Mouse (Mus musculus) MEL (cell line): Measurements from ENCODE around the gene Myo10. TPM values are rescaled to one million over a fixed set of nuclear protein-coding genes. Genes with fewer than 3 reads are reported as not detected.

Experiments used
- DNase-seq: peaks from one replicate; pipeline ENCODE4 v3.0.0; 2011; ENCODE audit warnings: low read depth, low spot score
- H3K27ac ChIP-seq: 2 replicates; pipeline ENCODE4 v1.5.1; 2012; ENCODE audit warnings: low read depth, mild to moderate bottlenecking, control low read depth, low read length, moderate library complexity; ENCODE audit not compliant: control insufficient read depth
- H3K27me3 ChIP-seq, 2 experiments: fragments of 150-350 bp in 1 of 2; sonication (generic) in 1 of 2; 2 replicates each; pipeline ENCODE4 v1.6.1; 2012; ENCODE audit warnings: low read length in 2 of 2, mild to moderate bottlenecking in 2 of 2, improper control_type of control experiment in 1 of 2, moderate library complexity in 1 of 2; ENCODE audit not compliant: insufficient read depth in 2 of 2, control insufficient read depth in 1 of 2
- H3K36me3 ChIP-seq, 2 experiments: 2 replicates each; pipeline ENCODE4 v1.6.1; 2012 to 2014; ENCODE audit warnings: low read length in 2 of 2, improper control_type of control experiment in 1 of 2, inconsistent platforms in 1 of 2, mild to moderate bottlenecking in 1 of 2; ENCODE audit not compliant: insufficient read depth in 2 of 2, control insufficient read depth in 1 of 2
- H3K4me1 ChIP-seq, 2 experiments: fragments of 150-350 bp in 1 of 2; sonication (generic) in 1 of 2; 2 replicates each; pipeline ENCODE4 v1.6.1; 2012; ENCODE audit warnings: low read length in 2 of 2, improper control_type of control experiment in 1 of 2, mild to moderate bottlenecking in 1 of 2; ENCODE audit not compliant: insufficient read depth in 2 of 2, control insufficient read depth in 1 of 2
- H3K4me3 ChIP-seq, 2 experiments: fragments of 150-350 bp in 1 of 2; sonication (generic) in 1 of 2; 2 replicates each; pipeline ENCODE4 v1.5.1; 2012; ENCODE audit warnings: low read depth in 2 of 2, low read length in 2 of 2, mild to moderate bottlenecking in 2 of 2, moderate library complexity in 2 of 2, control low read depth in 1 of 2, improper control_type of control experiment in 1 of 2; ENCODE audit not compliant: control insufficient read depth in 1 of 2, insufficient read depth in 1 of 2
- H3K79me2 ChIP-seq: 2 replicates; pipeline ENCODE4 v1.6.1; 2012; ENCODE audit warnings: mild to moderate bottlenecking, low read length, moderate library complexity; ENCODE audit not compliant: control insufficient read depth, poor library complexity, insufficient read depth
- H3K9ac ChIP-seq: 2 replicates; pipeline ENCODE4 v1.6.1; 2012; ENCODE audit warnings: low read depth, mild to moderate bottlenecking, control low read depth, low read length, moderate library complexity; ENCODE audit not compliant: control insufficient read depth, poor library complexity, severe bottlenecking
- H3K9me3 ChIP-seq: fragments of 150-350 bp; sonication (generic); replicated peaks from 2 replicates; pipeline ENCODE4 v1.6.1; 2012; ENCODE audit warnings: mild to moderate bottlenecking, low read length, improper control_type of control experiment, moderate library complexity; ENCODE audit not compliant: insufficient read depth
- CHD2 ChIP-seq: IDR thresholded peaks from 2 replicates; pipeline ENCODE4 v1.6.1; 2011; ENCODE audit warnings: low read length, improper control_type of control experiment
- E2F4 ChIP-seq: IDR thresholded peaks from 2 replicates; pipeline ENCODE4 v1.6.1; 2011; ENCODE audit warnings: low read depth, low read length, improper control_type of control experiment, borderline replicate concordance
- ELF1 ChIP-seq: IDR thresholded peaks from 2 replicates; pipeline ENCODE4 v1.6.1; 2014; ENCODE audit warnings: low read depth, mild to moderate bottlenecking, inconsistent platforms, low read length, improper control_type of control experiment, moderate library complexity
- EP300 ChIP-seq, 2 experiments: IDR thresholded peaks; 2 replicates each; pipeline ENCODE4 v1.6.1; 2011; ENCODE audit warnings: improper control_type of control experiment in 2 of 2, low read length in 2 of 2, low read depth in 1 of 2, mild to moderate bottlenecking in 1 of 2
- ETS1 ChIP-seq: IDR thresholded peaks from 2 replicates; pipeline ENCODE4 v1.6.1; 2012; ENCODE audit warnings: low read depth, mild to moderate bottlenecking, inconsistent platforms, low read length, improper control_type of control experiment, moderate library complexity
- GABPA ChIP-seq: IDR thresholded peaks from 2 replicates; pipeline ENCODE4 v1.6.1; 2012; ENCODE audit warnings: low read depth, mild to moderate bottlenecking, inconsistent platforms, low read length, improper control_type of control experiment, moderate library complexity
- MEF2A ChIP-seq: IDR thresholded peaks from 2 replicates; pipeline ENCODE4 v1.6.1; 2014; ENCODE audit warnings: low read depth, mild to moderate bottlenecking, inconsistent platforms, low read length, improper control_type of control experiment; ENCODE audit not compliant: poor library complexity, insufficient replicate concordance, severe bottlenecking; ENCODE audit errors: extremely low read depth
- MYB ChIP-seq: IDR thresholded peaks from 2 replicates; pipeline ENCODE4 v1.6.1; 2011; ENCODE audit warnings: mild to moderate bottlenecking, low read depth, low read length, improper control_type of control experiment
- MYC ChIP-seq: IDR thresholded peaks from 2 replicates; pipeline ENCODE4 v1.6.1; 2011; ENCODE audit warnings: low read depth, mild to moderate bottlenecking, low read length, improper control_type of control experiment, moderate library complexity
- NRF1 ChIP-seq: IDR thresholded peaks from 2 replicates; pipeline ENCODE4 v1.6.1; 2014; ENCODE audit warnings: low read depth, mild to moderate bottlenecking, inconsistent platforms, low read length, improper control_type of control experiment, moderate library complexity; ENCODE audit not compliant: poor library complexity, insufficient read depth, severe bottlenecking
- POLR2A ChIP-seq, 2 experiments: IDR thresholded peaks; 2 replicates each; pipeline ENCODE4 v1.6.1; 2011 to 2012; ENCODE audit warnings: low read length in 2 of 2, mild to moderate bottlenecking in 2 of 2, control low read depth in 1 of 2, improper control_type of control experiment in 1 of 2, low read depth in 1 of 2, moderate library complexity in 1 of 2; ENCODE audit not compliant: control insufficient read depth in 1 of 2, insufficient read depth in 1 of 2, poor library complexity in 1 of 2
- POLR2AphosphoS5 ChIP-seq: IDR thresholded peaks from 2 replicates; pipeline ENCODE4 v1.6.1; 2012; ENCODE audit warnings: low read depth, borderline replicate concordance, mild to moderate bottlenecking, inconsistent platforms, low read length, moderate library complexity, mixed read lengths
- SIN3A ChIP-seq: IDR thresholded peaks from 2 replicates; pipeline ENCODE4 v1.6.1; 2012; ENCODE audit warnings: low read length, improper control_type of control experiment, inconsistent platforms
- SMC3 ChIP-seq: IDR thresholded peaks from 2 replicates; pipeline ENCODE4 v1.6.1; 2011; ENCODE audit warnings: low read depth, low read length, improper control_type of control experiment
- TAL1 ChIP-seq: IDR thresholded peaks from 2 replicates; pipeline ENCODE4 v1.6.1; 2012; ENCODE audit warnings: mild to moderate bottlenecking, inconsistent platforms, low read length, moderate library complexity, mixed read lengths
- UBTF ChIP-seq: IDR thresholded peaks from 2 replicates; pipeline ENCODE4 v1.6.1; 2012; ENCODE audit warnings: low read depth, mild to moderate bottlenecking, inconsistent platforms, low read length, improper control_type of control experiment, moderate library complexity, borderline replicate concordance; ENCODE audit not compliant: insufficient read depth
- ZC3H11A ChIP-seq: IDR thresholded peaks from 2 replicates; pipeline ENCODE4 v1.6.1; 2012; ENCODE audit warnings: low read depth, mild to moderate bottlenecking, inconsistent platforms, low read length, improper control_type of control experiment
- ZKSCAN1 ChIP-seq: IDR thresholded peaks from 2 replicates; pipeline ENCODE4 v1.6.1; 2012; ENCODE audit warnings: low read depth, mild to moderate bottlenecking, inconsistent platforms, low read length, improper control_type of control experiment, moderate library complexity
- ZMIZ1 ChIP-seq: IDR thresholded peaks from 2 replicates; pipeline ENCODE4 v1.6.1; 2012; ENCODE audit warnings: low read depth, mild to moderate bottlenecking, inconsistent platforms, low read length, improper control_type of control experiment, moderate library complexity
- ZNF384 ChIP-seq: IDR thresholded peaks from 2 replicates; pipeline ENCODE4 v1.6.1; 2012; ENCODE audit warnings: low read depth, mild to moderate bottlenecking, inconsistent platforms, low read length, improper control_type of control experiment
- polyA plus RNA-seq, 2 experiments: library from polyadenylated mRNA; stranded (reverse) in 1 of 2; unstranded in 1 of 2; fragments of >175 nt in 1 of 2; fragments of >200 nt in 1 of 2; gene quantifications; 2 replicates each; pipeline versions ENCODE4 v1.2.1 to v1.2.4; 2012; ENCODE audit warnings: low replicate concordance in 2 of 2, low read depth in 1 of 2; ENCODE audit not compliant: insufficient read length in 2 of 2, insufficient read depth in 1 of 2, missing spikeins in 1 of 2
- total RNA-seq: library from RNA; depleted of rRNA; stranded (reverse); fragments of 300-350 nt; gene quantifications from 2 replicates; pipeline ENCODE4 v1.2.3, GENCODE M21; 2012

Gene Myo10
- total and polyA plus RNA-seq, 3 experiments, result 0.01 TPM; not detected in 2

- no peak overlapping the region for H3K4me3 ChIP-seq
- no peak overlapping the region for H3K27ac ChIP-seq
- H3K36me3 ChIP-seq, result no peaks in the 10 kb centered on the region
- no peaks in the 10 kb centered on the region; the same call in 1 of the 2 replicates for H3K9me3 ChIP-seq
- DNase-seq, result no peak
- 0 out of 4 replicates have a peak, but pooled peaks cover 0 to 2% of the 10 kb centered on the region in 2 experiments for H3K27me3 ChIP-seq
- H3K79me2 ChIP-seq, result no peaks in the 10 kb centered on the region
- H3K4me1 ChIP-seq, result no peaks in the 10 kb centered on the region
- no peak overlapping the region for H3K9ac ChIP-seq
- TF ChIP-seq SMC3, result no peak
- no peak for TF ChIP-seq UBTF
- TF ChIP-seq ELF1, result no peak
These were observed 220.2 kb downstream of the Myo10 start for GRCm38 (mm10) chr15:25842462-25843085.

- H3K27ac ChIP-seq, result no peak within 1 kb of the TSS
These were observed 221.0 kb downstream of the Myo10 start, which contains the start of gene Retreg1 for GRCm38 (mm10) chr15:25843086-25843991. Gene Retreg1 (plus strand): TSS chr15:25843180.

GRCm38 (mm10) chr15:25844013-25844570 is 221.8 kb downstream of the Myo10 start:
- Histone ChIP-seq H3K9me3 (no peaks in the 10 kb centered on the region; the same call in 1 of the 2 replicates), H3K36me3 (no peaks in the 10 kb centered on the region), H3K4me3 (no peak overlapping the region), H3K27me3 (0 out of 4 replicates have a peak, but pooled peaks cover 0 to 2% of the 10 kb centered on the region in 2 experiments), H3K9ac (no peak overlapping the region), H3K27ac (no peak overlapping the region), H3K79me2 (no peaks in the 10 kb centered on the region), H3K4me1 (no peaks in the 10 kb centered on the region)
- no peak for DNase-seq
- TF ChIP-seq MYB (no peak), UBTF (no peak), E2F4 (no peak), NRF1 (no peak), ZC3H11A (no peak), TAL1 (no peak), MEF2A (no peak), ZMIZ1 (no peak), SMC3 (no peak), CHD2 (no peak), ZNF384 (no peak), SIN3A (no peak), EP300 (IDR thresholded peaks at IDR 0.05; ENCODE audit: low read depth in 1 of 2, low read length in 2 of 2) (no peak), ZKSCAN1 (no peak), POLR2AphosphoS5 (no peak)

More at GRCm38 (mm10) chr15:25843086-25843991, 221.0 kb downstream of the Myo10 start, which contains the start of gene Retreg1:
- Histone ChIP-seq H3K9me3 (no peaks in the 10 kb centered on the region; the same call in 1 of the 2 replicates), H3K4me3 (no peak within 1 kb of the TSS), H3K9ac (no peak within 1 kb of the TSS), H3K36me3 (no peaks in the 10 kb centered on the region), H3K79me2 (no peaks in the 10 kb centered on the region), H3K4me1 (no peaks in the 10 kb centered on the region), H3K27me3 (0 out of 4 replicates have a peak, but pooled peaks cover 0 to 2% of the 10 kb centered on the region in 2 experiments)
- no peak for TF ChIP-seq ELF1
- no peak for TF ChIP-seq GABPA
- TF ChIP-seq MYC, result no peak
- TF ChIP-seq E2F4, result no peak
- no peak for TF ChIP-seq POLR2A (IDR thresholded peaks at IDR 0.05; ENCODE audit: control insufficient read depth in 1 of 2, insufficient read depth in 1 of 2, low read depth in 1 of 2, low read length in 2 of 2, poor library complexity in 1 of 2)
- TF ChIP-seq ZNF384, result no peak
- no peak for TF ChIP-seq POLR2AphosphoS5
- TF ChIP-seq SMC3, result no peak
- TF ChIP-seq ETS1, result no peak
- no peak for TF ChIP-seq MEF2A
- no peak for DNase-seq
